Mouse (Mus musculus): ENCODE data around the gene Plscr3.

DNA sequence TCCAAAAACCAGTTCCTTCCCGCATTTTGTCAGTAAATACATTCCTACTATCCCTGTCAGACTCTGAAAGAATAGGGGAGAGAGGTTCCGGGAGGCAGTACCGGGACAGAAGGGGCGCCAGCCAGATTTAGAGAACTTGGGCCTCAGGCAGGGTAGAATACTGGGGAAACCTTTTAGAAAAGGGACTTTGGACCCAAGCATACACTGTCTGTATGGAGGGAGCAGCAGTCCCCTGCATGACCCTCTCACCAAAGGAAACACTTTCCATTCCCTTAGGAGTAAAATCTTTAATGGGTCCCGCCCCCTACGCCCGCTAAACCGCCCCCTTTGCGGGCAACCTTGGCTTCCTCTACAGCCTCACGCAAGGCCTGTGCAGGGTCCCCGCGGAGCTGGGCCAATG, 42.8 kb upstream of the Plscr3 start:
- TF ChIP-seq GATA1 (IDR thresholded peaks at IDR 0.05; ENCODE audit: borderline replicate concordance, low read length) (no peak), FLI1 (IDR thresholded peaks at IDR 0.05; ENCODE audit: low read length) (no peak)
